Mouse (Mus musculus) WW6 (cell line): Measurements from ENCODE around the gene Vps54.
"Not testable (repeated sequence)": the region's sequence is repeated elsewhere in the genome, so short reads cannot be mapped to it uniquely, and the experiment has no call there.

Experiments
- DNase-seq: peaks from one replicate; pipeline ENCODE4 v3.0.0-alpha.2; 2013; ENCODE audit warnings: low read depth, low spot score

Vps54 gene

DNA sequence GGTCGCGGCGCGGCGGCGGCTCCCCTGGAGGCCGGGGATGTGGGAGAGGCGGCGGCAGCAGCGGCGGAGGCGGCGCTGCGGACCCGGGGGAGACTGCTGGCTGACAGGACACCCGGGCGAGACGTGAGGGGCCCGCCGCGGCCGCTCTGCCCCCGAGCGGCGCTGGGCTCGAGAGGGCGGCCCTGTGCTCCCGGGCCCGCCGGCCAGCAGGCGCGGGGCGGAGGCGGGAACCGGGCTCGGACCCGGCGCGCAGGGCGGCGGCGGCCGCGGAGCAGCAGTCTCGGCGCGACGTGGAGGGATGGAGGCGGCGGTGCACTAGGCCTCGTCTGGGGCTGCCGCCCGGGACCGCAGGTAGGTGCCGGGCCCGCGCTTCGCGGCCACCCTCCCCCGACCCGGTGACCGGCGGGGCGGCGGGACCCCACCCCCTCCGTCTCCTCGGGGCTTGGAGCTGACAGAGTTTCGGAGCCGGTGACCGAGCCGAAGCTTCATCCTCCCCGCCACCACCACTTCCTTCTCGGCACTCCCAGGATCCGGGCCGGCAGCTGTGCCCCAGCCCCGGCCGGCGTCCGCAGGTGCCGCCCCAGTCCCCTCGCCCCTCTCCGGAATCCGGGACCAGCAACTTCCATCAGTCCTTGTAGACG, at the start of gene Vps54:
TSS of gene Vps54 (plus strand) at position 261 of the 641 bp plus-strand sequence.
- DNase-seq = no peak

DNA sequence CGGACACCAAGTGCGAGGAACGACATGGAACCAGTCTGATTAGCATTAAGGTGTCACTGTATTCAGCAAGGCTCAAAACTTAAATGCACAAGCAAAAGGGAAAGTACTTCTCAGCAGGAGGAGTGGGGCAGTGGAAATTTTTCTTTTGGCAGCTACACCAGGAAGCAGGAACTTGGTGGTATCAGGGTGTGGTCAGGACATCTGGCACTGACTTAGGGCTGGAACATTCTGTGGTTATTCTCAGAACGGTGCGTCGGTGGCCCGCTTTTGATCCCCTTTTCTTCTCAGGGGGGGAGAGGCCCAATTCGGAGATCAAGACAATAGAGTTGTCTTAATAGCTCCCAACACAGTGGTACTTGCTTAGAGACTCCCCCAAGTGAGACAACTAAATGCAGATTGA, 47.3 kb upstream of the Vps54 start:
- not testable (repeated sequence) for DNase-seq

DNA sequence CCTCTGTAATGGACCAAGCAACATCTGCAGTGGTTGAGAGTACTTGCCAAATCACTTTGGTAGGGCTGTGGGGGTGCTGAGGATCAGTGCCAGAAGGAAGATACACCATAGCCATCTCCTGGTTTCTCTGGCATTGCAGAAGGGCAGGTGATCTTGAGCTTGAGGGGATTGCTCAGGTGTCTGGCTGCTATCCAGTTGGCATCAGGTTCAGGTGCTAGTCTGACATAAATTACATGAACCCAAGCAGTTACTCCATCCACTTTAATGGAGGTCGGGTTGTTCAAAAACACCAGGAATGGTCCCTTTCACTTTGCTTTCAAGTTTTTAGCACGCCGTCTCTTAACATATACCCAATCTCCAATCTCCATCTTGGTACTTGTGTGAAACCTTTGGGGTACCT, 44.2 kb upstream of the Vps54 start:
- DNase-seq = no peak

DNA sequence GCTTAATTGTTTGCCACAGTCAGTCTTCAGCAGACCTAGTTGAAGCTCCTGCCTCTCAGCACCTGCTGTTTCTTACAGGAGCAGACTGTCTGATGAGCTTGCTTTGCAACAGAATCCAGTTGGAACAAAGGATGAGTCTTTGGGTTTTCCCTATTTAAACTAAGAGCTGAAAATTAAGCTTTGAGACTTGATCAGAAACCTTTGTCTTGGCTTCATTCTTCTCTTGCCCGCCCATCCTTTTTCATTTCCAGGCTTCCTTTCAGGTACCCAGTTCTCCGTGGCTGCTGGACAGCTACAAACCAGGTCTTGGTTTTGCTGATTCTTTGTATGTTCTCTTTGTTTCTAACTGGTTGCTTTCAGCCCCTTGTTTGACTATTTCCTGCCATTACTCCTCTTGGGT, 30.0 kb upstream of the Vps54 start:
- no peak for DNase-seq

- not testable (repeated sequence) for DNase-seq
Observed at GRCm38 (mm10) chr11:21209701-21210100, 29.4 kb upstream of the Vps54 start.

DNA sequence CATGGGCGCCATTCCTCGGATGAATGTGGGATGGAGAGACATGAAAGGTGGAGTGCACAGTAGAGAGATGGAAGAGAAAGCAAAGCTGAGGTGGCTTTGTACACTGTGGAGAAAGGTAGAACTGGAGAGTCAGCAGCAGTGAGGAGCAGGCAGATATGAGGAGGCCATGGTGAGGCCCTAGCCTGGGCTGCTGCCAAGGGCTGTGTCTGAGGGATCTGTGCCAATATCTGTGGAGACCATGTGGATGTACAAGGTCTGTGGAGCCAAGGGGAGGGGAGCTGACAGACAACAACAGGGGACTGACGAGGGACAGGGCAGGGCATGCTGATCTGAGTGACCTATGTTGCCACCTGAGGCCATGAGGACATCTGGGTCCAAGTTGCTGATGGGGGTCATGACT, 21.7 kb upstream of the Vps54 start:
- no peak for DNase-seq

- DNase-seq = no peak
Observed at GRCm38 (mm10) chr11:21219281-21219680, 19.8 kb upstream of the Vps54 start.

GRCm38 (mm10) chr11:21219851-21220587, 19.1 kb upstream of the Vps54 start:
- DNase-seq = no peak

DNA sequence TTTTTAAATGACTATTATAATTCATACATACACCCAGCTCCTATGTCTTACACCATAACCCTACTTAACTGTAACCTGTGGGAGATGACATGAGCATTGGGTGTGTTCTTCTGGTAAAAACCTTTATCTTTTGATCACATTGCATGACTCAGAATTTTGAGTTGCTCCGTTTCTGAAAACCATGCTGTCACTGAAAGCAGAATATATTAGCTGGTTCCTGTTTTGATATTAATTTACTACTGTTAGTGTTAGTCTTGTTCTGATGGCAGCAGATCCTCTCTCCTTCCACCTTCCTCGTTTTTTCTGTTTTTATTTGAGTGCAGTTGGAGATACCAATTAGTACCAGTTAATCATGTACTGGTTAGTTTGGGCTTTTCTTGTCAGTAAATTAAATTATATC, 18.3 kb upstream of the Vps54 start:
- no peak for DNase-seq

DNA sequence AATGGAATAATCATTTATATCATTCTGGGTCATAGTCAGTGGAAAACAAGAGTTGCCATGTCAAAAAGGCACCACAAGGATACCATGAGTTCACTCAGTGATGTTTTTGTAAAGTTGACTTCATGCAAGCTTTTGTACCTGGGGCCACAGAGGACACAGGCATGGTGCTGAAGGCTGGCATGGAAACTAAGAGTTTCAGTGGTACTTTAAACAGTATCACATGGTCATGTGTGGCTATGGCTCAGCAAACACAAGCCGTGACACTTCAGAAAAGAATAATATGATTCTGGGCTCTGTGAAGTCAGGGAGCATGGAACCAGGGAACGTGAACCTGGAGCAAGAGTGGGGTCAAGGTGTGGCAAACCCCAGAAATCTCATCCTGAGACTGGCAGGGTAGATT, 17.7 kb upstream of the Vps54 start:
- DNase-seq = no peak

GRCm38 (mm10) chr11:21222606-21223207, 16.4 kb upstream of the Vps54 start:
- no peak for DNase-seq

GRCm38 (mm10) chr11:21223539-21223938, 15.5 kb upstream of the Vps54 start:
- DNase-seq = no peak

GRCm38 (mm10) chr11:21224041-21224440, 15.0 kb upstream of the Vps54 start:
- DNase-seq = no peak

DNA sequence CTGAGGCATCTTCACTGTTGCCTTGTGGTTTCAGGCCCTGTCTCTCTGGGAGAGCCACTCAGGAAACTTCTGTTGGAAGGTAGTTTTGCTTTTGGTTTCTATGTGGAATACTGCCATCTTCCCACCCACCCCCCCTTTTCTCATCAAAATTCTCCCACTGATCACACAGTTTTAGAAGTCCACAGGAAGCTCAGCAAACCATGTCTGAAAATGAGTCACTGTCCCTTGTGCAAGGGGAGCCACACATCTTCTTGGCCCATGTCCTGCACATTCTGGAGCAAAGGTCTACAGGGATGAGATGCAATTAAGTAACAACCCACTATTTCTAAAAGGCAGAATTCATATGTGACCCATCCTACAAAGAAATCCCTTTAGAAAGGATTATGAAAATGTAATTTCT, 14.6 kb upstream of the Vps54 start:
- no peak for DNase-seq

GRCm38 (mm10) chr11:21224983-21225382, 14.1 kb upstream of the Vps54 start:
- DNase-seq = no peak

DNA sequence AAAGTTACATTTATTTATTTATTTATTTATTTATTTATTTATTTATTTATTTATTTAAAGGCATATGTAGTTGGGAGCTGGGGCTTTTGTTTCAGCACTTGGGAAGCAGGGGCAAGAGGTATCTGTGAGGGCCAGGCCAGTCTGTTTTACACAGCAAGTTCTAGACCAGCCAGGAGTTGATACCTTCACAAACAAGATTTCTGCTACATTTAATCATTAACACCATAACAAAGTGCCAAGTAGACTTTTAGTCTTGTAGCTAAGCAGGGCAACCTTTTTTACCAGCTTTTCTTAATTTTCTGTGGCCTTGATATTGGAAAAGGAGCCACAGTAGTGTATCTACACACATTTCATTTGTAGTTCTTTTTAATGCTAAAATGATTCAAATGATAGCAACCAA, 3.7 kb upstream of the Vps54 start:
- no peak for DNase-seq

GRCm38 (mm10) chr11:21235821-21236220, 3.3 kb upstream of the Vps54 start:
- no peak for DNase-seq

DNA sequence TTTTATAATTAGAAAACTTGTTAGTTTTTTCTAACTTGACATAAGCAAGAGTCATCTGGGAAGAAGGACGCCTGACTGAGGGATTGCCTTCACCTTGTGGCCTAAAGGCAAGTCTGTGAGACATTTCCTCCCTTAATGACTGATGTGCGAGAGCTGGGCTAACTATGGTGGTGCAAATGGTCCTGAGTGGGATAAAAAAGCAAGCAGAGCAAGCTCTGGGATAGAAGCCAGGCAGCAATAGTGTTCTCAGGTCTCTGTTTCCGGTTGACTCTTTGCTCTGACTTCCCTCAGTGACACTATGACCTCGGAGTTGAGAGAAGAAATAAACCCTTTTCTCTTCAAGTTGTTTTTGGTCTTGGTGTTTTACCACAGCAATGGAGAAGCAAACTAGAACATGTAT, 2.1 kb upstream of the Vps54 start:
- DNase-seq = no peak

- no peak for DNase-seq
Observed at GRCm38 (mm10) chr11:21237474-21238278, 1.4 kb upstream of the Vps54 start.

DNA sequence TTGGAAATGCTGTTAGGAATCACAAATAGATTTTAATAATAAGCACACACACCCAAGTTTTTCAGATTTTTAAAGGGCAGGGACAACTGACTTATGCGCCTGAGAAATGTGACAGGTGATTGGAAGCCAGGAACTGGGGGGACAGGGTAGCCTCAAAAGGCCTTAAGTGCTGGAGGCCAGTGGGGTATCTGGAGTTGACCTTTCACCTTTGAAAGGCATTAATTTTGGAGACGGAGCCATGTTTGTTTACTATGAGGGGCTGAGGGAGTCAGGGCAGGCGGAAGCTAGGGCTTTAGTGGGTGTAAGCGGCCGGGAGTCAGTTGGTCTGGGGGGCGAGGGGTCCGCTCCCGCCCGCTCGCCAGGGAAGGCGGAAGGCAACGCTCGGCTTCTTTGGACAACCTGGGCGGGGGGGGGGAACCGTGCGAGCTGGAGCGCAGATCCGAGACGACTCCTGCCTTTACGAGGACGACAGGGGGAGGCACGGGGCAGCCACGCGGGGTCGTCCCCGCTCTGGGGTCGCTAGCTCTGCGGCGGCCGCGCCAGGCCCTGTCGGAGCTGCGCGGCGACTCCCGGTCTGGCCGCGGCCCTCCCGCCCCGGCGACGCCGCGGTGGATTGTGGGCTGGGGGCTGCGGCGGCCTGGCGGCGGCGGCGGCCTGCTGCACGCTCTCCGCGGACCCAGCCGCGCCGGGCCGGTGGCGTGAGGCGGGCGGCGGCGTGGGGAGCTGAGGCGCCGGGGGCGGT, 631 bp upstream of the Vps54 start:
- no peak for DNase-seq

DNA sequence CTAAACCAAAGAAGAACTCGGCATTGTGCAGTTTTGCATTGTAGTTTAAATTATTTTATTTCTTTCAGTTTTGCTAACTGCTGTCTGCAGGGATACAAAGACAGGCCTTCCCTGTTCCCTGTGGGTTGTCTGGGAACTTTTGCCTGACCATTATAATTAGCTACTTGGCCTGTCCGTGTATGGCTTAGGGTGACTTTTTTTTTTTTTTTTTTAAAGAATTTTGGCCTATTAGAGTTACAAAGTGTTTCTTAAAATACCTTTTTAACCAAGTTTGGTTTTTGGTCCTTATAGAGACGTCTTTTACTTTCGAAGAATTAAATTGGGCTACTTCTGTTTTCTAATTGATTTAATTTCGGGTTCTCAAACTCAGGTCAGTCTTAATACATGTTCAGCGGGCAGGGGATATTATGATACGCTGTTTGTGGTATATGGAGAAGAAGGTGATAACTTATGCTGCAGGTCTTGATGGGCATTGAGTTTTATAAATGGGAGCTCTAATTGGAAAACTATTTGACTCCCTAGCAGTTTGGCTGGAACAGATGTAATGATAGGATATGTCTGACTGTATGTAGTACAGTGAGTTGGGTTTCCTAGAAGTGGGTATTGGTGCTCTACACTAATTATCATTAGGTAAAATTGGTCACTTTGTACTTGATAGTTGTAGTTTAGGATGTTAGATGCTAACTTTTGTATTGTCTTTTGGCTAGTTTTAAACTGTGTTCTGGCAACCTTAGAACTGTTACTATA, 855 bp downstream of the Vps54 start:
- no peak for DNase-seq
